Mouse (Mus musculus) ES-CJ7 (cell line): Measurements from ENCODE around the gene Ggcx.
"Not testable (repeated sequence)": the region's sequence is repeated elsewhere in the genome, so short reads cannot be mapped to it uniquely, and the experiment has no call there.

ENCODE experiments used
- DNase-seq: peaks from one replicate; pipeline ENCODE4 v3.0.0; 2011; ENCODE audit warnings: low read depth, low spot score

The Ggcx gene

GRCm38 (mm10) chr6:72460036-72460801 lies 46.1 kb downstream of the Ggcx start:
- DNase-seq: no peak

GRCm38 (mm10) chr6:72462550-72463257 lies 48.6 kb downstream of the Ggcx start:
- not testable (repeated sequence) for DNase-seq

GRCm38 (mm10) chr6:72465361-72466157 lies 51.5 kb downstream of the Ggcx start:
- DNase-seq: no peak

GRCm38 (mm10) chr6:72466171-72466570 lies 52.1 kb downstream of the Ggcx start:
- no peak for DNase-seq

GRCm38 (mm10) chr6:72473264-72474041 lies 59.3 kb downstream of the Ggcx start:
- DNase-seq: no peak

- DNase-seq: no peak
Measured at GRCm38 (mm10) chr6:72475221-72475985, 61.3 kb downstream of the Ggcx start.

- DNase-seq: no peak
Measured at GRCm38 (mm10) chr6:72476836-72477235, 62.7 kb downstream of the Ggcx start.

GRCm38 (mm10) chr6:72477621-72478020 lies 63.5 kb downstream of the Ggcx start:
- DNase-seq: no peak

- DNase-seq: not testable (repeated sequence)
Measured at GRCm38 (mm10) chr6:72478691-72479090, 64.6 kb downstream of the Ggcx start.

- DNase-seq: no peak
Measured at GRCm38 (mm10) chr6:72479645-72480421, 65.7 kb downstream of the Ggcx start.

GRCm38 (mm10) chr6:72480422-72480702 lies 66.3 kb downstream of the Ggcx start:
- no peak for DNase-seq
